Mouse (Mus musculus) intestine, embryonic 15.5 days (tissue): ENCODE measurements at regions not wholly inside any gene's neighbourhood (a gene's known extent, or its start where the extent isn't known, plus 50 kb on each side); places are given as distances from the start of the nearest gene placed in this dataset.

Source experiments
- ATAC-seq: fragments of 200-750 bp; cut with Nextera tagmentation; 2 replicates; pipeline ENCODE4 v1.8.0; 2017; ENCODE audit warnings: moderate TSS enrichment, moderate library complexity
- H3K27ac ChIP-seq: fragments of 300-500 bp; sonication (generic); 2 replicates; pipeline ENCODE4 v1.5.1; 2015; ENCODE audit warnings: mild to moderate bottlenecking, inconsistent platforms
- H3K27me3 ChIP-seq: fragments of 300-500 bp; sonication (generic); replicated peaks from 2 replicates; pipeline ENCODE4 v1.6.1; 2015; ENCODE audit warnings: inconsistent platforms
- H3K36me3 ChIP-seq: fragments of 300-500 bp; sonication (generic); 2 replicates; pipeline ENCODE4 v1.6.1; 2015; ENCODE audit warnings: inconsistent platforms
- H3K4me1 ChIP-seq: fragments of 300-500 bp; sonication (generic); replicated peaks from 2 replicates; pipeline ENCODE4 v1.6.1; 2015; ENCODE audit warnings: inconsistent platforms
- H3K4me2 ChIP-seq: fragments of 300-500 bp; sonication (generic); replicated peaks from 2 replicates; pipeline ENCODE4 v1.6.1; 2015; ENCODE audit warnings: mild to moderate bottlenecking, inconsistent platforms
- H3K4me3 ChIP-seq: fragments of 300-500 bp; sonication (generic); replicated peaks from 2 replicates; pipeline ENCODE4 v1.5.1; 2015; ENCODE audit warnings: inconsistent platforms
- H3K9ac ChIP-seq: fragments of 300-500 bp; sonication (generic); 2 replicates; pipeline ENCODE4 v1.6.1; 2015; ENCODE audit warnings: inconsistent platforms
- H3K9me3 ChIP-seq: fragments of 300-500 bp; sonication (generic); 2 replicates; pipeline ENCODE4 v1.6.1; 2016; ENCODE audit warnings: inconsistent platforms
- WGBS: fragments of 180-500 bp; shearing (Covaris S2); methylation state at CpG from one replicate; pipeline ENCODE4 v1.1.7; 2015; 5-methylcytosine and 5-hydroxymethylcytosine counted together

DNA sequence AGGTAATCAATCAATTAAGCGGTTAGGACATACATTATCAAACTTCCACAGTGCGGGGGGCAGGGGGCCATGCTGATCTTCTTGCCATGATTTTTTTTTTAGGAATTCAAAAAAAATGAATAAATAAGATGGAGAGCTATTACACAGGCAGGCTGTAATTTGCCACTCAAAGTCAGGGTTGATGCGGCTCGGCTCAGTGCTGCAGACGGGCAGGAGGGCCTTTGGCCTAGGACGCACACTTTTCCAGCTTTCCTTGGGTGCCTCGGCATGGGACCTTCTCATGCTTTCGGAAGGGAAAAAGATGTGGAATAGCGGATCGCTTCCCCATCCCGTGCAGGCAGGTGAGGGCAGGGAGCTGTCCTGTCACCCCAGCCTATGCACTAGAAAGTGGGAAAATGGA, 383.4 kb upstream of the 3110018I06Rik start:
- Histone ChIP-seq H3K4me1 (no peaks in the 10 kb centered on the region), H3K36me3 (no peaks in the 10 kb centered on the region), H3K27ac (no peak overlapping the region), H3K27me3 (no peaks in the 10 kb centered on the region), H3K9ac (no peak overlapping the region), H3K9me3 (no peaks in the 10 kb centered on the region), H3K4me2 (no peak overlapping the region), H3K4me3 (no peak overlapping the region)
- 63% methylated on average over 11 of the region's 11 CpGs for WGBS
- no peak for ATAC-seq

GRCm38 (mm10) chr12:107111908-107112770, 376.3 kb upstream of the 3110018I06Rik start:
- ATAC-seq = no peak

GRCm38 (mm10) chr12:107118364-107118763, 370.1 kb upstream of the 3110018I06Rik start:
- Histone ChIP-seq H3K4me3 (no peak overlapping the region), H3K27ac (no peak overlapping the region), H3K9ac (no peak overlapping the region), H3K27me3 (no peaks in the 10 kb centered on the region), H3K4me2 (no peak overlapping the region), H3K4me1 (no peaks in the 10 kb centered on the region), H3K9me3 (no peaks in the 10 kb centered on the region), H3K36me3 (no peaks in the 10 kb centered on the region)
- 72% methylated on average over 3 of the region's 3 CpGs for WGBS
- ATAC-seq = no peak

More at GRCm38 (mm10) chr12:107111908-107112770, 376.3 kb upstream of the 3110018I06Rik start:
- Histone ChIP-seq H3K27me3 (no peaks in the 10 kb centered on the region), H3K4me3 (no peak overlapping the region), H3K36me3 (no peaks in the 10 kb centered on the region), H3K9me3 (no peaks in the 10 kb centered on the region), H3K27ac (no peak overlapping the region), H3K4me1 (no peaks in the 10 kb centered on the region), H3K4me2 (peak overlapping the region; percentile 33; the same call in 1 of the 2 replicates), H3K9ac (no peak overlapping the region)
- WGBS = 22% methylated on average over 18 of the region's 18 CpGs

- Histone ChIP-seq H3K4me2 (no peak overlapping the region), H3K4me3 (no peak overlapping the region), H3K9me3 (no peaks in the 10 kb centered on the region), H3K4me1 (no peaks in the 10 kb centered on the region), H3K36me3 (no peaks in the 10 kb centered on the region), H3K9ac (no peak overlapping the region), H3K27ac (no peak overlapping the region), H3K27me3 (no peaks in the 10 kb centered on the region)
- ATAC-seq = no peak
- WGBS = 77% methylated on average over 10 of the region's 10 CpGs
Measured at GRCm38 (mm10) chr12:107119076-107119475, 369.4 kb upstream of the 3110018I06Rik start.

DNA sequence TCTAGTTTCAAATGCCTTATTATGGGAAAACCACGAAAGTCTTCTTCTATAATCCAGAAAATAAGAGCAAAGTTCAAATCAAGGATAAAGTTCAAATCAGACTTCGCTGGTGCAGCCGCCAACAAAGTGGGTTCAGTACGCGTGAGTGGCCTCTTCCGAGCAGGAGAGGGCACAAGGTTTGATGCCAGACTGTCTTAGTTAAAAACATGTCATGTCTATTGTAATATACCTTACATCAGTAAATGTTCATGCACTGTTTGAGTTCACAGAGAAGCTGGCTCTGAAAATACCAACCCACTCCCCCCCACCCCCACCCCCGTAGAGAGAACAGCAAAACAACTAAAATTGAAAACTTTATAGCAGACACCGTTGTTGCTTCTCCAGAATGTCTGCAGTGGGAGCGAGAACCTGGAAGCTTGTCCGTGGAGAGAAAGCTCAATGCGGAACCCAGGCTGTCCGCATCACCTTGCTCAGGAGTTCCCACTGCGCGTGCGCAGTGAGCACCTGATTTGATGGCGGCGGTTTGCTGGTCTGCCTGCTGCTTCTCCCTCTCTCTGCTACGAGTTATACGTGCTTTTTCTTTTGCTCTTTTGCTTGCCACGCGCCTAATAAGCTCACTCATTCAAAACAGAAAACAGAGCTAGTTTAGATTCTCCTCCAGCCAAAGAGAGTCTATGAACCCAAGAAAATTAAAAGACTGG, 367.8 kb upstream of the 3110018I06Rik start:
- H3K9ac ChIP-seq = no peak overlapping the region
- no peaks in the 10 kb centered on the region for H3K9me3 ChIP-seq
- 88% methylated on average over 21 of the region's 21 CpGs for WGBS
- H3K4me2 ChIP-seq = no peak overlapping the region
- ATAC-seq = no peak
- H3K27me3 ChIP-seq = no peaks in the 10 kb centered on the region
- H3K27ac ChIP-seq = no peak overlapping the region
- no peaks in the 10 kb centered on the region for H3K4me1 ChIP-seq
- no peaks in the 10 kb centered on the region for H3K36me3 ChIP-seq
- H3K4me3 ChIP-seq = no peak overlapping the region

DNA sequence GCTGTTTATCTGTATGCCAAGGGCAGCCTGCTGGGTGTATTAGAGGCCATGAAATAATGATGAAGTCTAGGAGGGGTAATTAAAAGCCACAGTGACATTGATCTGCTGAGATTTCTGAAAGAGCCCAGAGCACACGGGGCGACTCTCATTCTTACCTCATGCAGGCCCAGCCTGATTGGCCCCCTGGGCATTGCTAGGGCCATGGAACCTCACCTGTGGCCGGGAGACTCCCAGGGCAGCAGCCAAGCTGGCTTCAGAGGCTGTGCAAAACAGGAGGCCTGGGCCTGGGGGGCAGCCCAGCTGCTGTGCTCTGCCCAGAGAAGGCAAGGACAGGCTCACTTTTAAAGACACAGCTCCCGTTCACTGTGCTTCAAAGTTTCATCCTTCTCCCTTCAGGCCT, 366.4 kb upstream of the 3110018I06Rik start:
- Histone ChIP-seq H3K9me3 (no peaks in the 10 kb centered on the region), H3K27ac (no peak overlapping the region), H3K4me1 (no peaks in the 10 kb centered on the region), H3K36me3 (no peaks in the 10 kb centered on the region), H3K4me3 (no peak overlapping the region), H3K27me3 (no peaks in the 10 kb centered on the region), H3K4me2 (no peak overlapping the region), H3K9ac (no peak overlapping the region)
- no peak for ATAC-seq
- WGBS = 77% methylated on average over 4 of the region's 4 CpGs

DNA sequence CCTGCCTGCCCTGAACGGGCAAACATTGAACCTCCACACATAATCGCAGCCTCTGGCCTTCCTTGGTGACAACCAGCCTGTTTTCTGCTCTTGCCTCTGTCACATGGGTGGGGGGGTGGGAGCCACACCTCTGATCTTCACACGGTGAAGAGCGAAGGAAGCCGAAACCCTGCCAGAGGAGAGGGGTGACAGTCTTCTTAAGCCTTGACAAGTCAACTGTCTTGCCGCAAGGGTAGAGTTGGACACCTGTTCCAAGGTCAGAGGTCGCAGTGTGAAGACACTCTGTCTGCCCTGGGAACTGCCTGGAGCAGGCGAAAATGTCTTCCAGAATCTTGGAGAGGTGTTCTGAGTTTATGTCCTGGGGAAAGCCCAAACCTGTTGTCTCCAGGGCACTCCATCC, 364.8 kb upstream of the 3110018I06Rik start:
- no peaks in the 10 kb centered on the region for H3K4me1 ChIP-seq
- H3K4me3 ChIP-seq = no peak overlapping the region
- no peak overlapping the region for H3K9ac ChIP-seq
- no peak overlapping the region for H3K4me2 ChIP-seq
- no peak for ATAC-seq
- no peaks in the 10 kb centered on the region for H3K36me3 ChIP-seq
- WGBS = 80% methylated on average over 8 of the region's 8 CpGs
- H3K27me3 ChIP-seq = no peaks in the 10 kb centered on the region
- no peak overlapping the region for H3K27ac ChIP-seq
- no peaks in the 10 kb centered on the region for H3K9me3 ChIP-seq

DNA sequence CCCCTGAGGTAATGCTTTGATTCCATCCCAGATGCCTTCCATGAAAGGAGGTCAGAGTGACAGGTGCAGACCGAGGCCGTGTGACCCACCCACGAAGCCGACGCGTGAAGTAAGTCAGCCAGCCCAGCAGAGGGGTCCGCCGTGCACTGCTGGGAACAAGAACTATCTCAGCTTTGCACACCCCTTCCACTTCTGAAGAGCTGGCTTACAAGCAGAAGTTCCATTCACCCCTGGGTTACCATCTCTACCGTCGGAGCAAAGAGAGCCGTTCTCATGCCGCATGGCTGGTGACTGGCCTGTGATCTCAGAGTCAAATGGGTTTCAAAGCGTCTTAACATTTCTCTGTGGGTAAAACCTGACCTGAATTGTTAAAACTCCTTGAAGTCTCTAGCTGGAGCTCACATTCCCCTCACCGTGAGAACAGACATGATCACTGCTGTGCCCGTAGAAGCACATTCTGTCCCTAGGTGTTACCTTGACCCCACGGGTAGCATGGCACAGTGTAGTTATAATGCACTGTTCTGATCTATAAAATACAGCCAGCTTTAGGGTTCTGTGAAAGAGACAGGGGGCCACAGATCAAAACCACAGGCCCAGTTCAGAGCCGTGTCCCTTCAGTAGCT, 364.1 kb upstream of the 3110018I06Rik start:
- ATAC-seq = no peak
- H3K4me3 ChIP-seq = no peak overlapping the region
- H3K9ac ChIP-seq = no peak overlapping the region
- no peaks in the 10 kb centered on the region for H3K4me1 ChIP-seq
- H3K9me3 ChIP-seq = no peaks in the 10 kb centered on the region
- no peaks in the 10 kb centered on the region for H3K36me3 ChIP-seq
- no peak overlapping the region for H3K27ac ChIP-seq
- no peaks in the 10 kb centered on the region for H3K27me3 ChIP-seq
- WGBS = 88% methylated on average over 17 of the region's 17 CpGs
- no peak overlapping the region for H3K4me2 ChIP-seq

- WGBS = 76% methylated on average over 7 of the region's 7 CpGs
- Histone ChIP-seq H3K4me3 (no peak overlapping the region), H3K9ac (no peak overlapping the region), H3K27ac (no peak overlapping the region), H3K36me3 (no peaks in the 10 kb centered on the region), H3K4me1 (no peaks in the 10 kb centered on the region), H3K4me2 (no peak overlapping the region), H3K27me3 (no peaks in the 10 kb centered on the region), H3K9me3 (no peaks in the 10 kb centered on the region)
- ATAC-seq = no peak
Measured at GRCm38 (mm10) chr12:107125201-107125600, 363.2 kb upstream of the 3110018I06Rik start.

DNA sequence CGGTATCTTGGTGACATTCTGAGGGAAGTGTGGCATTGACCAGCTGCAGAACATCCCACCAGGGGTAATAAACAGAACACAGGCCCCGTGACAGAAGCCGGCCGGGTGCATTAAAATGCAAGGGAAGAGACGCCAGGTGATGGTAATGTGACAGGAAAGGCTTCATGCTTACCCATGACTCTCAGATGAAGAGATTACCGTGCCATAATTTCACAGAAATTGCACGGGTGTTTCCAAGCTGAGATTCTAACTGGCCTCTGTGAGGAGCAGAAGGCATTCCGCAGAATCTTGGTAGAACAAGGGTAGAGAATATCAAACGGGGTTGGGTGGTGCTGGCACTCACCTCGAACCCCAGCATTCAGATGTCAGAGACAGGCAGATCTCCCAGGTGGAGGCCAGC, 362.4 kb upstream of the 3110018I06Rik start:
- H3K4me2 ChIP-seq = no peak overlapping the region
- H3K27me3 ChIP-seq = no peaks in the 10 kb centered on the region
- H3K9ac ChIP-seq = no peak overlapping the region
- no peak overlapping the region for H3K4me3 ChIP-seq
- no peaks in the 10 kb centered on the region for H3K36me3 ChIP-seq
- H3K4me1 ChIP-seq = no peaks in the 10 kb centered on the region
- no peak overlapping the region for H3K27ac ChIP-seq
- ATAC-seq = no peak
- 76% methylated on average over 10 of the region's 10 CpGs for WGBS
- H3K9me3 ChIP-seq = no peaks in the 10 kb centered on the region

GRCm38 (mm10) chr12:107127591-107127990, 360.8 kb upstream of the 3110018I06Rik start:
- H3K27ac ChIP-seq = no peak overlapping the region
- no peaks in the 10 kb centered on the region for H3K4me1 ChIP-seq
- H3K4me3 ChIP-seq = no peak overlapping the region
- H3K9me3 ChIP-seq = no peaks in the 10 kb centered on the region
- no peak overlapping the region for H3K4me2 ChIP-seq
- 86% methylated on average over 3 of the region's 3 CpGs for WGBS
- H3K27me3 ChIP-seq = no peaks in the 10 kb centered on the region
- no peak for ATAC-seq
- H3K36me3 ChIP-seq = no peaks in the 10 kb centered on the region
- no peak overlapping the region for H3K9ac ChIP-seq

GRCm38 (mm10) chr12:107129232-107129631, 359.2 kb upstream of the 3110018I06Rik start:
- Histone ChIP-seq H3K4me1 (no peaks in the 10 kb centered on the region), H3K27me3 (no peaks in the 10 kb centered on the region), H3K9me3 (no peaks in the 10 kb centered on the region), H3K4me2 (no peak overlapping the region), H3K4me3 (no peak overlapping the region), H3K27ac (no peak overlapping the region), H3K9ac (no peak overlapping the region), H3K36me3 (no peaks in the 10 kb centered on the region)
- 67% methylated on average over 6 of the region's 6 CpGs for WGBS
- ATAC-seq = no peak
